Mouse (Mus musculus): Measurements from ENCODE around the gene Zfp74.

DNA sequence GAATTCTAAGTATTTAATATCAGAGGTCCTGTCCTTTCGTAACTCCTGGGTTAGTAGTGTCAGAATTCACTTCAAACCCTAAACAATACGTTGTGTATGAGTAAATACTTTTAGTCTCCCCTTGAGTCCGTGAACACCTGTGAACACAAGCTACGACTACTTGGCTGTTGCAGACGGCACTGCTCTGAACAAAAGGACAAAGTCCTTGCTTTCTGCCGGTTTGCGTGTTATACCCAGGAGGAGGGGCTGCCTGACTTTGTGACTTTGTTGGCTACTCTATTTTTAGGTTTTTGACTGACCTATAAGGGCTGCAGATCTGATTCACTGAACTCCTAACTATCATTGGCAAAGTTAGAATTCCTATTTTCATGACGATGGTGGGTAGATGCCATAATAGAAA lies 32.2 kb upstream of the Zfp74 start:
- TF ChIP-seq CTCF (IDR thresholded peaks at IDR 0.05; ENCODE audit: borderline replicate concordance, insufficient read depth, low read depth, low read length) (no peak), POLR2A (IDR thresholded peaks at IDR 0.05; ENCODE audit: borderline replicate concordance, insufficient read depth, low read length) (no peak)

All from cerebellum, adult 2 months (tissue).